Mouse (Mus musculus) bone marrow, adult 2 months (tissue): ENCODE measurements around the gene Arhgef33.

Source experiments
- CTCF ChIP-seq: fragments of 200-500 bp; IDR thresholded peaks from 2 replicates; pipeline ENCODE4 v1.5.1; 2011; ENCODE audit warnings: low read length, control low read depth; ENCODE audit not compliant: control insufficient read depth, insufficient read depth
- POLR2A ChIP-seq: fragments of 200-500 bp; IDR thresholded peaks from 2 replicates; pipeline ENCODE4 v1.6.1; 2011; ENCODE audit warnings: low read depth, mild to moderate bottlenecking, control low read depth, low read length, borderline replicate concordance; ENCODE audit not compliant: control insufficient read depth

DNA sequence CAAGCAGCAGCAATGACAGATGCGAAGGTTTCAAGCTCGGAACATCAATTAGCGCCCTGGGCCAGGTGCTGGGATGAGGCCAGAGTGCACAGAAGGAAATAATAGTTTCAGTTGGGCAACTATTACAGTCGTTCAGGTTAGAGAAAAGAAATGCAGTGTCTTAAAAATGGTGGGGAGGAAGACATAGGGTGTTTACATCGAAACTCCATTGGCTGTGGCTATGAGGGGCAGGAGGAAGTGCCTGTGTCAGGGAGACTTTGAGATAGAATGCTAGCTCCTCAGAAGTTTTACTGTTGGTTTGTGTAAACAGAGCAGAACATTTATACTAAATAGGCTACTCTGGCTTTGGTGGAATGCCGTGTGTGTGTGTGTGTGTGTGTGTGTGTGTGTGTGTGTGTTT lies 19.2 kb upstream of the Arhgef33 start:
- TF ChIP-seq CTCF: no peak
- no peak for TF ChIP-seq POLR2A
